Mouse (Mus musculus): ENCODE results near the gene Myo15b.

Gene Myo15b

DNA sequence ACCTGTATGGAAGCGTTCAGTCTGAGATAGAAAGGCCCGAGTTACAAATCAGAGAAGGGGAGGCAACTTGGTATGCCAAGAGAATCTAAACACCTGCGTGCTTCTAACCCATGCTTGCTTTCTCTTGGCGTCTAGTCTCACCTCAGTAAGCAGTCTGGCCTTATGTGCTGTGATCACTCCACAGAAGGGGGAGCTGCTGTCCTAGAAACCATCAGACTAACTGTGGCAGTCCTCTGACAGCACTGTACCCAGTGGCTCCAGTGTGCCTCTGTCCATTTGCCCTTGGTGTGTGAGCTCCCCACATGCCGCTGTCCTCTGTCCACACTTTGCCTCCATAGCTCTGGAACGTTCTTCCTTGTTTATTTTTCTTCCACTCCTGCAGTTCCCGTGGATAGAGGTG, 83.8 kb downstream of the Myo15b start:
- DNase-seq (ENCODE audit: low read depth, low spot score) = no peak

Measured in telencephalon, adult 2 months (tissue).